Mouse (Mus musculus): Measurements from ENCODE around the gene Rgs7bp. TPM values are rescaled to one million over a fixed set of nuclear protein-coding genes. Genes with fewer than 3 reads are reported as not detected.

Gene Rgs7bp
- 0.29 and 0.31 TPM in 2 replicates for polyA plus RNA-seq (2015; fragmentation: Nextera tagmentation; extraction: Ambion mirVana)

- no peaks in the 10 kb centered on the region for H3K4me1 ChIP-seq (ENCODE audit: control insufficient read depth, low read depth, low read length)
- H3K27me3 ChIP-seq (ENCODE audit: control insufficient read depth, insufficient read depth, low read depth, low read length), result peaks cover 34% of the 10 kb centered on the region
- H3K4me3 ChIP-seq (ENCODE audit: low read depth, low read length), result peak within 1 kb of the TSS; percentile 56
- H3K9ac ChIP-seq (ENCODE audit: low read depth, low read length), result peak within 1 kb of the TSS; percentile 32
- H3K9me3 ChIP-seq (replicated peaks; ENCODE audit: control insufficient read depth, low read length), result no peaks in the 10 kb centered on the region
- no peaks in the 10 kb centered on the region for H3K36me3 ChIP-seq (ENCODE audit: control insufficient read depth, insufficient read depth)
- peak within 1 kb of the TSS; percentile 69 for H3K4me2 ChIP-seq (ENCODE audit: low read depth, low read length)
- under 1% methylated on average over 75 of the region's 75 CpGs for WGBS (ENCODE audit: insufficient replicate concordance)
- peak; percentile 35 for ATAC-seq (ENCODE audit: low read depth)
- no peak within 1 kb of the TSS for H3K27ac ChIP-seq (ENCODE audit: low read length)
Measured at GRCm38 (mm10) chr13:105054181-105054940, at the start of gene Rgs7bp. Gene Rgs7bp, minus strand, starts transcription at chr13:105054930.

- ATAC-seq (ENCODE audit: low read depth), result no peak
- no peaks in the 10 kb centered on the region for H3K9me3 ChIP-seq (replicated peaks; ENCODE audit: control insufficient read depth, low read length)
- H3K9ac ChIP-seq (ENCODE audit: low read depth, low read length), result no peak overlapping the region
- H3K27me3 ChIP-seq (ENCODE audit: control insufficient read depth, insufficient read depth, low read depth, low read length), result no peaks in the 10 kb centered on the region
- no peak overlapping the region for H3K4me3 ChIP-seq (ENCODE audit: low read depth, low read length)
- 53% methylated on average over 2 of the region's 2 CpGs for WGBS (ENCODE audit: insufficient replicate concordance)
- no peaks in the 10 kb centered on the region for H3K4me1 ChIP-seq (ENCODE audit: control insufficient read depth, low read depth, low read length)
- H3K36me3 ChIP-seq (ENCODE audit: control insufficient read depth, insufficient read depth), result no peaks in the 10 kb centered on the region
- H3K27ac ChIP-seq (ENCODE audit: low read length), result no peak overlapping the region
- H3K4me2 ChIP-seq (ENCODE audit: low read depth, low read length), result no peak overlapping the region
Measured at GRCm38 (mm10) chr13:105104385-105104784, 49.7 kb upstream of the Rgs7bp start.

GRCm38 (mm10) chr13:105100705-105101104 is 46.0 kb upstream of the Rgs7bp start:
- no peaks in the 10 kb centered on the region for H3K4me1 ChIP-seq (ENCODE audit: control insufficient read depth, low read depth, low read length)
- no peaks in the 10 kb centered on the region for H3K9me3 ChIP-seq (replicated peaks; ENCODE audit: control insufficient read depth, low read length)
- H3K36me3 ChIP-seq (ENCODE audit: control insufficient read depth, insufficient read depth), result no peaks in the 10 kb centered on the region
- WGBS (ENCODE audit: insufficient replicate concordance), result 77% methylated on average over 4 of the region's 4 CpGs
- no peaks in the 10 kb centered on the region for H3K27me3 ChIP-seq (ENCODE audit: control insufficient read depth, insufficient read depth, low read depth, low read length)
- H3K4me2 ChIP-seq (ENCODE audit: low read depth, low read length), result no peak overlapping the region
- H3K4me3 ChIP-seq (ENCODE audit: low read depth, low read length), result no peak overlapping the region
- no peak overlapping the region for H3K9ac ChIP-seq (ENCODE audit: low read depth, low read length)
- ATAC-seq (ENCODE audit: low read depth), result no peak
- H3K27ac ChIP-seq (ENCODE audit: low read length), result no peak overlapping the region

- WGBS (ENCODE audit: insufficient replicate concordance), result 58% methylated on average over 2 of the region's 2 CpGs
- Histone ChIP-seq H3K9me3 (replicated peaks; ENCODE audit: control insufficient read depth, low read length) (no peaks in the 10 kb centered on the region), H3K4me1 (ENCODE audit: control insufficient read depth, low read depth, low read length) (no peaks in the 10 kb centered on the region), H3K4me2 (ENCODE audit: low read depth, low read length) (no peak overlapping the region), H3K4me3 (ENCODE audit: low read depth, low read length) (no peak overlapping the region), H3K27ac (ENCODE audit: low read length) (no peak overlapping the region), H3K36me3 (ENCODE audit: control insufficient read depth, insufficient read depth) (no peaks in the 10 kb centered on the region), H3K27me3 (ENCODE audit: control insufficient read depth, insufficient read depth, low read depth, low read length) (no peaks in the 10 kb centered on the region), H3K9ac (ENCODE audit: low read depth, low read length) (no peak overlapping the region)
- ATAC-seq (ENCODE audit: low read depth), result no peak
Measured at GRCm38 (mm10) chr13:105096316-105096715, 41.6 kb upstream of the Rgs7bp start.

- WGBS (ENCODE audit: insufficient replicate concordance), result 66% methylated on average over 3 of the region's 3 CpGs
- ATAC-seq (ENCODE audit: low read depth), result no peak
- H3K4me2 ChIP-seq (ENCODE audit: low read depth, low read length), result no peak overlapping the region
- H3K4me1 ChIP-seq (ENCODE audit: control insufficient read depth, low read depth, low read length), result no peaks in the 10 kb centered on the region
- no peak overlapping the region for H3K9ac ChIP-seq (ENCODE audit: low read depth, low read length)
- no peaks in the 10 kb centered on the region for H3K27me3 ChIP-seq (ENCODE audit: control insufficient read depth, insufficient read depth, low read depth, low read length)
- no peak overlapping the region for H3K27ac ChIP-seq (ENCODE audit: low read length)
- no peaks in the 10 kb centered on the region for H3K36me3 ChIP-seq (ENCODE audit: control insufficient read depth, insufficient read depth)
- H3K9me3 ChIP-seq (replicated peaks; ENCODE audit: control insufficient read depth, low read length), result no peaks in the 10 kb centered on the region
- H3K4me3 ChIP-seq (ENCODE audit: low read depth, low read length), result no peak overlapping the region
Measured at GRCm38 (mm10) chr13:105089276-105089675, 34.5 kb upstream of the Rgs7bp start.

- 75% methylated on average over 10 of the region's 10 CpGs for WGBS (ENCODE audit: insufficient replicate concordance)
- Histone ChIP-seq H3K4me1 (ENCODE audit: control insufficient read depth, low read depth, low read length) (no peaks in the 10 kb centered on the region), H3K36me3 (ENCODE audit: control insufficient read depth, insufficient read depth) (no peaks in the 10 kb centered on the region), H3K4me3 (ENCODE audit: low read depth, low read length) (no peak within 1 kb of the TSS), H3K9me3 (replicated peaks; ENCODE audit: control insufficient read depth, low read length) (no peaks in the 10 kb centered on the region), H3K27ac (ENCODE audit: low read length) (no peak within 1 kb of the TSS), H3K9ac (ENCODE audit: low read depth, low read length) (no peak within 1 kb of the TSS), H3K27me3 (ENCODE audit: control insufficient read depth, insufficient read depth, low read depth, low read length) (no peaks in the 10 kb centered on the region), H3K4me2 (ENCODE audit: low read depth, low read length) (no peak within 1 kb of the TSS)
- ATAC-seq (ENCODE audit: low read depth), result no peak
Measured at GRCm38 (mm10) chr13:105081862-105082261, 27.1 kb upstream of the Rgs7bp start, which contains the start of gene 4933425L06Rik. Gene 4933425L06Rik, plus strand, starts transcription at chr13:105082122.

- no peak overlapping the region for H3K4me2 ChIP-seq (ENCODE audit: low read depth, low read length)
- no peaks in the 10 kb centered on the region for H3K27me3 ChIP-seq (ENCODE audit: control insufficient read depth, insufficient read depth, low read depth, low read length)
- WGBS (ENCODE audit: insufficient replicate concordance), result 31% methylated on average over 7 of the region's 7 CpGs
- no peaks in the 10 kb centered on the region for H3K36me3 ChIP-seq (ENCODE audit: control insufficient read depth, insufficient read depth)
- ATAC-seq (ENCODE audit: low read depth), result 0 out of 2 replicates have a peak, but pooled peaks have one; percentile 21
- no peak overlapping the region for H3K9ac ChIP-seq (ENCODE audit: low read depth, low read length)
- no peaks in the 10 kb centered on the region for H3K9me3 ChIP-seq (replicated peaks; ENCODE audit: control insufficient read depth, low read length)
- H3K4me1 ChIP-seq (ENCODE audit: control insufficient read depth, low read depth, low read length), result no peaks in the 10 kb centered on the region
- no peak overlapping the region for H3K27ac ChIP-seq (ENCODE audit: low read length)
- H3K4me3 ChIP-seq (ENCODE audit: low read depth, low read length), result no peak overlapping the region
Measured at GRCm38 (mm10) chr13:105066890-105067845, 12.4 kb upstream of the Rgs7bp start.

- Histone ChIP-seq H3K9me3 (replicated peaks; ENCODE audit: control insufficient read depth, low read length) (no peaks in the 10 kb centered on the region), H3K4me2 (ENCODE audit: low read depth, low read length) (no peak overlapping the region), H3K27me3 (ENCODE audit: control insufficient read depth, insufficient read depth, low read depth, low read length) (no peaks in the 10 kb centered on the region), H3K4me1 (ENCODE audit: control insufficient read depth, low read depth, low read length) (no peaks in the 10 kb centered on the region), H3K9ac (ENCODE audit: low read depth, low read length) (no peak overlapping the region), H3K4me3 (ENCODE audit: low read depth, low read length) (no peak overlapping the region), H3K36me3 (ENCODE audit: control insufficient read depth, insufficient read depth) (no peaks in the 10 kb centered on the region), H3K27ac (ENCODE audit: low read length) (no peak overlapping the region)
- ATAC-seq (ENCODE audit: low read depth), result no peak
Measured at GRCm38 (mm10) chr13:105066119-105066518, 11.4 kb upstream of the Rgs7bp start.

- H3K4me2 ChIP-seq (ENCODE audit: low read depth, low read length), result peak overlapping the region; percentile 69
- no peaks in the 10 kb centered on the region for H3K4me1 ChIP-seq (ENCODE audit: control insufficient read depth, low read depth, low read length)
- no peaks in the 10 kb centered on the region for H3K9me3 ChIP-seq (replicated peaks; ENCODE audit: control insufficient read depth, low read length)
- no peak overlapping the region for H3K4me3 ChIP-seq (ENCODE audit: low read depth, low read length)
- 7% methylated on average over 5 of the region's 5 CpGs for whole genome bisulfite sequencing (ENCODE audit: insufficient replicate concordance)
- no peak overlapping the region for H3K27ac ChIP-seq (ENCODE audit: low read length)
- no peaks in the 10 kb centered on the region for H3K36me3 ChIP-seq (ENCODE audit: control insufficient read depth, insufficient read depth)
- ATAC-seq (ENCODE audit: low read depth), result peak; percentile 47
- peaks cover 34% of the 10 kb centered on the region for H3K27me3 ChIP-seq (ENCODE audit: control insufficient read depth, insufficient read depth, low read depth, low read length)
- H3K9ac ChIP-seq (ENCODE audit: low read depth, low read length), result no peak overlapping the region
Measured at GRCm38 (mm10) chr13:105055374-105055773, 644 bp upstream of the Rgs7bp start.

Measured in liver, embryonic 16.5 days (tissue).